Mouse (Mus musculus) regulatory T cell (primary cell): ENCODE data around the gene Fntb.

Source experiments
- in situ Hi-C: fragments of 300-600 bp; cut with MboI, MseI; formaldehyde crosslinking; loops from one replicate; pipeline ENCODE4 v1.15.1; 2025; ENCODE audit warnings: high pct_unique_total_duplicates

The Fntb gene

GRCm38 (mm10) chr12:76885103-76885502, 119.7 kb downstream of the Fntb start:
- in situ Hi-C loops = no loop called here

- in situ Hi-C loops = no loop called here
Observed at GRCm38 (mm10) chr12:76886826-76887225, 121.4 kb downstream of the Fntb start.

GRCm38 (mm10) chr12:76887941-76888340, 122.6 kb downstream of the Fntb start:
- in situ Hi-C loops = no loop called here

- in situ Hi-C loops = no loop called here
Observed at GRCm38 (mm10) chr12:76889404-76890184, 124.2 kb downstream of the Fntb start.

GRCm38 (mm10) chr12:76891160-76891559, 125.8 kb downstream of the Fntb start:
- in situ Hi-C loops = no loop called here

- in situ Hi-C loops = no loop called here
Observed at GRCm38 (mm10) chr12:76892910-76893695, 127.7 kb downstream of the Fntb start.

- in situ Hi-C loops = no loop called here
Observed at GRCm38 (mm10) chr12:76894792-76895559, 129.6 kb downstream of the Fntb start.

GRCm38 (mm10) chr12:76895777-76896176, 130.4 kb downstream of the Fntb start:
- in situ Hi-C loops = no loop called here

GRCm38 (mm10) chr12:76896566-76896965, 131.2 kb downstream of the Fntb start:
- in situ Hi-C loops = no loop called here

- in situ Hi-C loops = no loop called here
Observed at GRCm38 (mm10) chr12:76897006-76897405, 131.6 kb downstream of the Fntb start.

- in situ Hi-C loops = no loop called here
Observed at GRCm38 (mm10) chr12:76898141-76898540, 132.8 kb downstream of the Fntb start.

GRCm38 (mm10) chr12:76899261-76899975, 134.0 kb downstream of the Fntb start:
- in situ Hi-C loops = no loop called here

GRCm38 (mm10) chr12:76901508-76902294, 136.3 kb downstream of the Fntb start:
- in situ Hi-C loops = no loop called here

GRCm38 (mm10) chr12:76906278-76906677, 140.9 kb downstream of the Fntb start:
- in situ Hi-C loops = no loop called here

GRCm38 (mm10) chr12:76909218-76909617, 143.8 kb downstream of the Fntb start:
- in situ Hi-C loops = no loop called here

- in situ Hi-C loops = no loop called here
Observed at GRCm38 (mm10) chr12:76910258-76910940, 145.0 kb downstream of the Fntb start.

- in situ Hi-C loops = no loop called here
Observed at GRCm38 (mm10) chr12:76911171-76911726, 145.9 kb downstream of the Fntb start.

- in situ Hi-C loops = no loop called here
Observed at GRCm38 (mm10) chr12:76912193-76912592, 146.8 kb downstream of the Fntb start.

GRCm38 (mm10) chr12:76916163-76916562, 150.8 kb downstream of the Fntb start:
- in situ Hi-C loops = no loop called here

- in situ Hi-C loops = no loop called here
Observed at GRCm38 (mm10) chr12:76918113-76918512, 152.7 kb downstream of the Fntb start.
